Mouse (Mus musculus): Measurements from ENCODE around the gene Ifit3.

DNA sequence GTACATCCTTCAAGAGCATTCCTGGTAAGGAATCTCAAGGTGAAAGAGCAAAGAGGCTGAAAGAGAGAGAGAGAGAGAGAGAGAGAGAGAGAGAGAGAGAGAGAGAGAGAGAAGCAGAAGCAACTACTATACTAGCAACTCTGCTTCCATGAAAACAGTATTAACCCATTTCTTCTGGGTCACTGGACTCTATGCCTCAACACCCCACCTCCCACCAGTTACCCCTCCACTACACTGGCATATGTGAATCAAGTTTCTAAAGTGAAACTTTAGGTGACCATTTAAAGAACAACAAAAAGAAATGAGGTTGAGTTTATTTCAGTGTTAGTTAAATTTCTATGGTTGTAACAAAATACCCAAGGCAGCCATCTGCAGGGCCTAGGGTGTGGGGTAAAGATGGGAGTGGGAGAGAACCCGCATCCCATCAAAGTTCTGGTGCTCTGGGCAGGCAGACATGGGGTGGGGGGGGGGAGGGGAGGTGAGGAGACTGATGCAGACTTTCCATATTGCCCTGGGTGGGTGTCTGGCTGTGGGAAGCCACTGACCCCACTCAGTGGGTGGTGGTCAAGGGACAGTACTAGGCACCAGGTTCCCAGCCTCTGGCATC is 17.1 kb upstream of the Ifit3 start:
- TF ChIP-seq CTCF (IDR thresholded peaks at IDR 0.05; ENCODE audit: low read depth, low read length) (no peak), POLR2A (IDR thresholded peaks at IDR 0.05; ENCODE audit: insufficient read depth, low read length) (no peak), EP300 (IDR thresholded peaks at IDR 0.05; ENCODE audit: insufficient read depth, low read depth, low read length) (no peak)

Measured in ES-Bruce4 (cell line).